8 mouse cellular contexts compared by ENCODE assay signal in genomic region chr9:47407007-47407670, GRCm38 (mm10).
DNase-seq lines count a peak whose midpoint lies in the region; ATAC-seq and TF ChIP-seq lines count a peak whose summit lies in the region.

No protein-coding gene starts in this region.

- no peak overlapping the region for H3K27ac ChIP-seq in embryonic facial prominence, embryonic 14.5 days (replicated peaks; ENCODE audit: low read depth, low read length)
- peak overlapping the region; percentile 23 for H3K27ac ChIP-seq in heart, embryonic 15.5 days
- no peak overlapping the region for H3K27ac ChIP-seq in kidney, postnatal 0 days
- no peak overlapping the region for H3K27ac ChIP-seq in midbrain, postnatal 0 days (ENCODE audit: low read depth, low read length)

- 22% methylated on average over 7 of the region's 7 CpGs for WGBS in embryonic facial prominence, embryonic 14.5 days
- WGBS in heart, embryonic 15.5 days: 13% methylated on average over 7 of the region's 7 CpGs
- WGBS in kidney, postnatal 0 days: 11% methylated on average over 7 of the region's 7 CpGs
- 43% methylated on average over 7 of the region's 7 CpGs for WGBS in midbrain, postnatal 0 days

- no peaks in the 10 kb centered on the region for H3K36me3 ChIP-seq in embryonic facial prominence, embryonic 14.5 days (ENCODE audit: control insufficient read depth, insufficient read depth, low read length)
- no peaks in the 10 kb centered on the region for H3K36me3 ChIP-seq in heart, embryonic 15.5 days
- H3K36me3 ChIP-seq in kidney, postnatal 0 days (ENCODE audit: insufficient read depth, low read length): no peaks in the 10 kb centered on the region
- H3K36me3 ChIP-seq in midbrain, postnatal 0 days (ENCODE audit: insufficient read depth, low read length): no peaks in the 10 kb centered on the region

- H3K9me3 ChIP-seq in embryonic facial prominence, embryonic 14.5 days (ENCODE audit: control insufficient read depth, low read length): no peaks in the 10 kb centered on the region
- H3K9me3 ChIP-seq in heart, embryonic 15.5 days (replicated peaks): no peaks in the 10 kb centered on the region
- H3K9me3 ChIP-seq in kidney, postnatal 0 days (replicated peaks; ENCODE audit: low read length): no peaks in the 10 kb centered on the region
- no peaks in the 10 kb centered on the region for H3K9me3 ChIP-seq in midbrain, postnatal 0 days (ENCODE audit: low read length)

- TF ChIP-seq CTCF in kidney, postnatal 0 days (IDR thresholded peaks at IDR 0.05; ENCODE audit: low read depth): no peak
- TF ChIP-seq CTCF in midbrain, postnatal 0 days (IDR thresholded peaks at IDR 0.05): no peak

- H3K4me2 ChIP-seq in embryonic facial prominence, embryonic 14.5 days (ENCODE audit: low read depth, low read length): no peak overlapping the region
- H3K4me2 ChIP-seq in heart, embryonic 15.5 days: peak overlapping the region; percentile 33
- 0 out of 2 replicates have a peak overlapping the region, but pooled peaks have one; percentile 6 for H3K4me2 ChIP-seq in kidney, postnatal 0 days (ENCODE audit: low read length)
- no peak overlapping the region for H3K4me2 ChIP-seq in midbrain, postnatal 0 days (ENCODE audit: low read depth, low read length, poor library complexity, severe bottlenecking)

- peak; percentile 27 to 58 for DNase-seq in left cerebral cortex, postnatal 25 days (ENCODE audit: low spot score in 2 of 2)
- DNase-seq in left cerebral cortex, adult 18-20 months (ENCODE audit: low spot score in 2 of 2): no peak
- peak; percentile 95 for DNase-seq in embryonic facial prominence, embryonic 14.5 days (ENCODE audit: low spot score)
- DNase-seq in kidney, postnatal 0 days (ENCODE audit: low spot score): peak; percentile 90
- DNase-seq in midbrain, postnatal 0 days (ENCODE audit: low spot score): peak; percentile 73
- DNase-seq in urinary bladder, postnatal 4 days (ENCODE audit: low spot score in 2 of 2): no peak
- no peak for DNase-seq in cerebellum, adult 11-12 months

- peaks cover 28% of the 10 kb centered on the region for H3K4me1 ChIP-seq in embryonic facial prominence, embryonic 14.5 days (ENCODE audit: control insufficient read depth, insufficient read depth, low read length)
- H3K4me1 ChIP-seq in heart, embryonic 15.5 days (replicated peaks): peaks cover 23% of the 10 kb centered on the region
- peaks cover 6% of the 10 kb centered on the region; the same call in 1 of the 2 replicates for H3K4me1 ChIP-seq in kidney, postnatal 0 days (replicated peaks; ENCODE audit: insufficient read depth, low read length)
- H3K4me1 ChIP-seq in midbrain, postnatal 0 days (ENCODE audit: insufficient read depth, low read length): no peaks in the 10 kb centered on the region; the same call in 1 of the 2 replicates

- peaks cover 37% of the 10 kb centered on the region for H3K27me3 ChIP-seq in embryonic facial prominence, embryonic 14.5 days (replicated peaks; ENCODE audit: control insufficient read depth, insufficient read depth, low read length)
- H3K27me3 ChIP-seq in heart, embryonic 15.5 days: peaks cover 94% of the 10 kb centered on the region
- H3K27me3 ChIP-seq in kidney, postnatal 0 days (ENCODE audit: insufficient read depth, low read length): no peaks in the 10 kb centered on the region
- H3K27me3 ChIP-seq in midbrain, postnatal 0 days (ENCODE audit: insufficient read depth, low read length): peaks cover 10% of the 10 kb centered on the region

- ATAC-seq in embryonic facial prominence, embryonic 14.5 days (ENCODE audit: low read depth): peak; percentile 93
- peak; percentile 94 for ATAC-seq in heart, embryonic 15.5 days (replicated peaks; ENCODE audit: insufficient number of reproducible peaks, insufficient read depth, low FRiP score, low read depth)
- peak; percentile 84 for ATAC-seq in kidney, postnatal 0 days (replicated peaks; ENCODE audit: low FRiP score, low read depth)
- ATAC-seq in midbrain, postnatal 0 days (ENCODE audit: low FRiP score): no peak

- no peak overlapping the region for H3K4me3 ChIP-seq in embryonic facial prominence, embryonic 14.5 days (ENCODE audit: low read depth, low read length)
- no peak overlapping the region for H3K4me3 ChIP-seq in heart, embryonic 15.5 days
- no peak overlapping the region for H3K4me3 ChIP-seq in kidney, postnatal 0 days (replicated peaks; ENCODE audit: low read depth, low read length)
- no peak overlapping the region for H3K4me3 ChIP-seq in midbrain, postnatal 0 days (ENCODE audit: low read depth, low read length)

- no peak overlapping the region for H3K9ac ChIP-seq in embryonic facial prominence, embryonic 14.5 days (ENCODE audit: low read depth, low read length)
- no peak overlapping the region for H3K9ac ChIP-seq in heart, embryonic 15.5 days
- H3K9ac ChIP-seq in kidney, postnatal 0 days (ENCODE audit: low read depth, low read length): no peak overlapping the region
- H3K9ac ChIP-seq in midbrain, postnatal 0 days (replicated peaks; ENCODE audit: low read length, poor library complexity, severe bottlenecking): no peak overlapping the region

- intact Hi-C loops in left cerebral cortex, postnatal 25 days (cut with DNase I): no loop called here

Comparison
In these comparisons a context has a peak if more than half of its experiments do, and no peak if none do; other contexts are left out.
1. DNase-seq: peak in left cerebral cortex, postnatal 25 days (2 of 2), embryonic facial prominence, embryonic 14.5 days (single experiment), kidney, postnatal 0 days (single experiment) and midbrain, postnatal 0 days (single experiment); none in left cerebral cortex, adult 18-20 months (0 of 2), urinary bladder, postnatal 4 days (0 of 2) and cerebellum, adult 11-12 months (single experiment).
2. H3K4me2 ChIP-seq: peak in heart, embryonic 15.5 days (single experiment) and kidney, postnatal 0 days (single experiment); none in embryonic facial prominence, embryonic 14.5 days (single experiment) and midbrain, postnatal 0 days (single experiment).